Mouse (Mus musculus) C2C12 (cell line): Measurements from ENCODE around the gene Brinp2.

Source experiments
- CEBPB ChIP-seq: IDR thresholded peaks from one replicate; pipeline ENCODE4 v1.6.1; 2011; ENCODE audit warnings: low read depth, mild to moderate bottlenecking, control low read depth, moderate library complexity
- CTCF ChIP-seq: IDR thresholded peaks from one replicate; pipeline ENCODE4 v1.5.1; 2011; ENCODE audit not compliant: control insufficient read depth, insufficient read depth, insufficient read length

- TF ChIP-seq CTCF, result no peak
- TF ChIP-seq CEBPB, result no peak
These were observed 110.6 kb downstream of the Brinp2 start for GRCm38 (mm10) chr1:158245486-158245885.
